Mouse (Mus musculus) fat pad, adult 2 months (tissue): ENCODE measurements around the gene BB287469.
"Not testable (repeated sequence)": the region's sequence is repeated elsewhere in the genome, so short reads cannot be mapped to it uniquely, and the experiment has no call there.

Experiments used
- DNase-seq: peaks from one replicate; pipeline ENCODE4 v3.0.0-alpha.2; 2011; ENCODE audit warnings: low read depth, low spot score; ENCODE audit errors: extremely low read depth

Gene BB287469

GRCm38 (mm10) chr12:87816277-87816676 lies at the start of gene BB287469:
TSS of gene BB287469 (plus strand) at chr12:87816577.
- DNase-seq: not testable (repeated sequence)

GRCm38 (mm10) chr12:87775655-87776054 lies 40.7 kb upstream of the BB287469 start, which contains the start of gene Gm21319:
TSS of gene Gm21319 (minus strand) at chr12:87775755.
- DNase-seq: not testable (repeated sequence)

- peak; percentile 26 for DNase-seq
Observed at GRCm38 (mm10) chr12:87795212-87795611, 21.2 kb upstream of the BB287469 start, which contains the start of gene Gm21936. TSS of gene Gm21936 (plus strand) at chr12:87795512.

DNA sequence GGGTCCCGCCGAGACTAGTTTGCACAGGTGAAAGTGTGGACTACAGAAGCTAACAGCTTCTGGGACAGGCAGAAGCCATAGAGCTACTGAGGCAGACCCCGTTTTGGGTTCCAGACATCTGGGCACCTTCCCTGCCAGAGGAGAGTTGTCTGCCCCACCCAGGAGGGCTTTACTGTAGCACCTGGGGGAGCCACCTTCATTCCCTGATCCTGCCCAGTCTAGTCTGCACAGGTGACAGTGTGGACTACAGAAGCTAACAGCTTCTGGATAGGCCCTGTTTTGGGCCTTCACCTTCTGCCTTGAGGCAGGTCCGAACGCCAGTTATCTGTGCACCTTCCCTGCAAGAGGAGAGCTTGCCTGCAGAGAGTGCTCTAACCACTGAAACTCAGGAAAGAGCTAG lies 18.4 kb upstream of the BB287469 start:
- DNase-seq: not testable (repeated sequence)

GRCm38 (mm10) chr12:87842239-87842638 lies 25.9 kb downstream of the BB287469 start, which contains the start of gene Gm2001:
TSS of gene Gm2001 (minus strand) at chr12:87842339.
- DNase-seq: not testable (repeated sequence)

DNA sequence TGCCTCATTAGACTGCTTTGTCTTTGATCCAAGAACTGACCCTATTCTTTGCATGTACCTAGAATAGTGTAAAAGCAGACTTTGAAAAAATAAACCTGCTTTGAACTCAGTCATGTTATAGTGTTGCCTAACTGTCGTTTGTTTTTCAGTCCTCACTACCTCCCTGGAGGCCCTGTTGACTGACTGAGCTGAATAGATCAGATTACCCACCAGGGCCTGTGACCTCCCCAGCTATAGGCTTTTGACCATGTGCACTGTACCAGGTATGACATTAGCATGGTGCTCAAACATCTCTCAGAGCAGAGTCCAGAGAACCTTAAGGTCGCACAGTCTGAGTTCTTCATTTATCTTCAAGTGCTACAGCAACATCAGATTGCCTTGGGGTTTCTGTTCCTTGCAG lies 34.3 kb downstream of the BB287469 start:
- DNase-seq: not testable (repeated sequence)

DNA sequence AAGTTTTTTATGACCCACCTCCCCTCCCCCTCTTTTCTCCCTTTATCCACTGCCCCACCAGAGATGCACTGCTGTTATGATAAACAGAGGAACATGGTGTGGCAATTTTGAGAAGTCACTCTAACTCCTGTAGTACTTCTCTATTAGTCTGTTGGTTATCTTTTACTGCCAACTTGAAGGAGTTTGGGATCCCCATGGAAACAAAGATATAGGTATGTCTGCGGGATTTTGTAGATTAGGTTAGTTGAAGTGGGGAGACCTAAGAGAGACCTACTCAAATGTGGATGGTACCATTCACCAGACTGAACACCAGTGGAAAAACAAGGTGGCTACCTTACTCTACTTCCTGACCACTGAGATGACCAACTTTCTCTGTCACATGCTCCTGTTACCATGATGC lies 39.7 kb downstream of the BB287469 start:
- DNase-seq: not testable (repeated sequence)

GRCm38 (mm10) chr12:87861740-87862692 lies 45.6 kb downstream of the BB287469 start:
- not testable (repeated sequence) for DNase-seq

DNA sequence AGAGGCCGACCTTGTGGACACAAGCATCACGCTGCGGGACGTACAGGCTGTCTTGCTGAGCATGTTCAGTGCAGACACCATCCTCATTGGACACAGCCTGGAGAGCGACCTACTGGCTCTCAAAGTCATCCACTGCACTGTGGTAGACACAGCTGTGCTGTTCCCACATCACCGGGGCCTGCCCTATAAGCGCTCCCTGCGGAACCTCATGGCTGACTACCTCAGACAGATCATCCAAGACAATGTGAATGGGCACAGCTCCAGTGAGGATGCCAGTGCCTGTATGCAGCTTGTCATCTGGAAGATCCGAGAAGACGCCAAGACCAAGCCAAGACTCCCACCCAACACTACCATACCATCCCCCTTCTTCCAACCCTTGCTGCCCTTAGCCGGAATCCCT lies 47.3 kb downstream of the BB287469 start:
- not testable (repeated sequence) for DNase-seq

- DNase-seq: not testable (repeated sequence)
Observed at GRCm38 (mm10) chr12:87864048-87864447, 47.7 kb downstream of the BB287469 start.
